Mouse (Mus musculus) layer of hippocampus, postnatal 25 days (tissue): ENCODE data around the gene H2afb3. TPM values are rescaled to one million over a fixed set of nuclear protein-coding genes. Genes with fewer than 3 reads are reported as not detected.
A peak's percentile ranks its signal among the peaks of the same experiment; 100 is the strongest.
"Not testable (repeated sequence)": the region's sequence is repeated elsewhere in the genome, so short reads cannot be mapped to it uniquely, and the experiment has no call there.

Source experiments
- DNase-seq, 2 experiments: peaks; one replicate each; pipeline ENCODE4 v3.0.0; 2022; ENCODE audit warnings: mixed read lengths in 2 of 2, low spot score in 1 of 2; ENCODE audit errors: extremely low spot score in 1 of 2
- total RNA-seq, 2 experiments: library from RNA; stranded (reverse); gene quantifications; 2 replicates each; pipeline ENCODE4 v1.2.3; 2021

Gene H2afb3
- total RNA-seq: not detected

GRCm38 (mm10) chrX:120312995-120313394, at the start of gene H2afb3:
TSS of gene H2afb3 (minus strand) at chrX:120313095.
- not testable (repeated sequence) for DNase-seq

DNA sequence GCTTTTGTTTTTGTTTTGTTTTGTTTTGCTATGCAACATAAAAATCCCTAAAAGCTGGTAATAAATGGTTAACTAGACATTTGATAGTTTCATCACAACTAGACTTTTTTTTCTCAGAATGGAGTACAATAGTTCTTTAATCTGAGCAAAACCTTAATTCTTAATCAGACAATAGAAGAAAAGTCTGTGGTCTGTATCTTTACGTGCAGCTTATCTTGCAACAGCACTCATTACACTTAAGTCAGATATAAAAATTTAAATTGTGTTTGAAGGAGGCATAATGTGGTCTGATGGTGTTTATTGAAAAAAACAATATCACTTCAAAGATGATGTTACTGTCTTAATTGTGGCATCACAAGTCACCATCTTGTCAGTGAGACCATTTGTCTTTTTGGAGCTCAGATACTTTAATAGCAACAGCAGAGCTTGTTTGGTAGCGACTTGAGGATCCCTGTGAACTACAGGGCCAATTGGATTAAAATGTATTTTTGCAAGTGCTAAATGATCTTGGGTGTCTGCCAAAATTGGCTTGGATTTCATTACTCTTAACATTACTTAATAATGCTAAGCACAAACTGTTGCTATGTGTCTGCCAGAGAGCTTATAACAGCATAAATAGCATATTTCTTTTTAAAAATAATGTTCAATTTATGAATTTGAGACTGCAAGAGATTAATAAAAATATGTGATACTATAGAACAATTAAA, 11.3 kb downstream of the H2afb3 start:
- DNase-seq: no peak

DNA sequence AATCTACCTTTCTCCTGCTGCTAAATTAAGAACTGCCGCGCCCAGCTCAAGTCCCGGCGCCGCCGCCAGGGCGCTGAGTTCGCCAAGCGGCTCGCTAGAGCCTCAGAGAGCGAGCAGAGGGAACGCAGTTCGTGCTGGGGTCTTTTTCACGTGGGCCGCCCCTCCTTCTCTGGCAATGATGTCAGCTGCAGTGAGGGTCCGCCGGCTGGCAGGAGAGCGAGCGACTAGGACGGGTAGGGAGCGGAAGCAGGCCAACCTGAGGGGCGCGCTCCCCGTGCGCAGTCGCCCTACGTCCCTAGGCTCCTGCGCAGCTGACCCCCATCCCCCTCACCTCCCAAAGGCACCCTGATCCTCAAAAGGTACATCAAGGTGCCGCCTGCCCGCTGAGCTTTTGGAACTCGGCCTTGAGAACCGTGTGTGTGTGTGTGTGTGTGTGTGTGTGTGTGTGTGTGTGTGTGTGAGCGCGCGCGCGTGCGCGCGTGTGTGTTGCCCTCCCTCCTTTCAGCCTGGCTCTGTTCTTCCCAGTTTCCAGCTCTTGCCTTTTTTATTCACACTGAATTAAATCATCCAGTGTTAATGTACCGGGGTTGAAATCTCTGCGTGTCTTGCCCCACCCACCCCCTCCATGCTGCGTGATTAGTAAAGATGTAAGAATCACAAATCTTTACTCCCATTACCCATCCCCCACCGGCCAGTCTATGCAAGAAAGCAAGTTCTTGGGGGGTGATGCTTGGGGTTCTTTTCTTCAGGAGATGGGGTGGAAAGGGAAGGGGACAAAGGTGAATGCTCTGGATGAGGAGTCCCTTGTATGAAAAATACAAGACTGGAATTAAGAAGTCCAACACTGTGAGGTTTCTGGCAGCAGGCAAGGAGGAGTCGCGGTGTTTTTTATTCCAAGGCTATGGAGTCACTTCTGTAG, 19.8 kb downstream of the H2afb3 start:
- peak; percentile 14 to 28 for DNase-seq

DNA sequence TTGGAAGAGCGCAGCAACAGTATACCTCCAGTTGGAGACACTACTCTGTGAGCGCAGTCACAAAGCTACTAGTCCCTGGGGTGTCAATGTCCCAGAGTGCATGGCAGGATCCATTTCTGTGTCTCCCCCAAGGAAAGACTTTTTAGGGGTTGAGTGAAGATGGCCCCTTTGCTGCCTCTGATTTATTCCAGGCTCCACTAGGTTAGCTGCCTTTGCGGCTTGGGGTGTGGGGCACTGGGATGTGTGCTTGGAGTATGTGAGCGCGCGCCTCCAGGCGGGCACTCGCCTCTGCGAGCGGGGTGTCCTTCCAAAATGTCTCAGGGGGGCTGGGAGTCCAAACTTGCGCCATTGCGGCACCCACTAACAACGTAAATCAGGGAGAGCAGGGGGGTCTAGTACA, 21.2 kb downstream of the H2afb3 start:
- peak; percentile 4 to 12 for DNase-seq

DNA sequence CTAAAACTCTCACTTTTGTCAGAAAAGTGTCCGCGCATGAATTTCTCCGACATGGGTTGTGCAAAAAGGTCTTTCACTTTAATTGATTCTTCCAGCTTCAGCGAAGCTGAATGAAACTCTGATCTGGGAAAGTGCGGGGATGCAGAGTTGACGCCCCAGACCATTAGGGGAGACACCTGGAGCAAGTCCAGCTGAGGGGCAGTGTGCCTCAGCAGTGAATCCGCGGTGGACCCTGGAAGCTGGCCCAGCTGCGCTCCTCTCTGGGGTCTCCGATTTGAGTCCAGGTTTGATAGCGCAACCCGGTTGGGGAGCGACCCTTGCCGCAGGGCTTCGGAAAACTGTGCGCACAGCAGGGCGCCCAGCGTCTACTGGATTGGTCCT, 22.0 kb downstream of the H2afb3 start:
- no peak for DNase-seq

GRCm38 (mm10) chrX:120290011-120290899, 22.6 kb downstream of the H2afb3 start, which contains the start of gene Pcdh11x:
TSS of gene Pcdh11x (plus strand) at chrX:120290259.
- peak; percentile 19 to 51 for DNase-seq

DNA sequence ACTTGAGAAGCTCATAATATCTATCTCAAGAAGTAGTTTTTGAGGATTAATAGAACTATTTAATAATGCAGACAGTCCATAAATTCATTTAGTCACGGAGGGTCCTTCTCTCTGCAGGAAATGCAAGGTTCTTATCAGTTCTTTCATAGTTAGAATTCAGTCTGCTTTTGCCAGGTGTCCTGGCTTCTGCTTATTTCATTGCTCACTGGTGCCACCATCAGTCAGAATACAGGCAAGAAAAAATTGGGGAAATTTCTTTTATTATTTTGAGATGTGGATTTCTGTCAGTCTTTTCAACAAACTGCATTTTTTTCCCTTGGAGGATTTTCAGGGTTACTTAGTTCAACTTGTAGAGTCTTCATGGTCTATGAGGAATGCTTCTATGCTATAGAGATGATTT, 25.4 kb downstream of the H2afb3 start:
- peak in 1 of 2 experiments; percentile 8 for DNase-seq

- DNase-seq: no peak
Observed at GRCm38 (mm10) chrX:120285522-120285921, 27.4 kb downstream of the H2afb3 start.

Other genes starting within 250 kb of the H2afb3 start
- gene Pcdh11x, start 22.8 kb downstream of the H2afb3 start, total RNA-seq: 1 to 10 TPM; 7.1 to 8.9 TPM